Mouse (Mus musculus) lung, postnatal 0 days (tissue): Measurements from ENCODE around the gene Gm42715. TPM values are rescaled to one million over a fixed set of nuclear protein-coding genes. Genes with fewer than 3 reads are reported as not detected.
A peak's percentile ranks its signal among the peaks of the same experiment; 100 is the strongest.

Experiments used
- ATAC-seq: fragments of 200-750 bp; cut with Nextera tagmentation; 2 replicates; pipeline ENCODE4 v1.8.0; 2017; ENCODE audit warnings: moderate library complexity
- DNase-seq: peaks from one replicate; pipeline ENCODE4 v3.0.0-alpha.2; 2016; ENCODE audit warnings: low spot score
- H3K27ac ChIP-seq: fragments of 300-500 bp; sonication (generic); 2 replicates; pipeline ENCODE4 v1.5.1; 2014; ENCODE audit warnings: antibody characterized with exemption, mild to moderate bottlenecking, low read length, mixed read lengths
- H3K27me3 ChIP-seq: fragments of 300-500 bp; sonication (generic); replicated peaks from 2 replicates; pipeline ENCODE4 v1.6.1; 2014; ENCODE audit warnings: low read length, mixed read lengths; ENCODE audit not compliant: insufficient read depth
- H3K36me3 ChIP-seq: fragments of 300-500 bp; sonication (generic); 2 replicates; pipeline ENCODE4 v1.6.1; 2014; ENCODE audit warnings: low read length, mixed read lengths; ENCODE audit not compliant: insufficient read depth
- H3K4me1 ChIP-seq: fragments of 300-500 bp; sonication (generic); 2 replicates; pipeline ENCODE4 v1.6.1; 2014; ENCODE audit warnings: antibody characterized with exemption, low read depth, low read length, mixed read lengths; ENCODE audit not compliant: insufficient read depth
- H3K4me2 ChIP-seq: fragments of 300-500 bp; sonication (generic); replicated peaks from 2 replicates; pipeline ENCODE4 v1.6.1; 2014; ENCODE audit warnings: low read depth, mild to moderate bottlenecking, low read length, moderate library complexity, mixed read lengths
- H3K4me3 ChIP-seq: fragments of 300-500 bp; sonication (generic); 2 replicates; pipeline ENCODE4 v1.5.1; 2014; ENCODE audit warnings: low read depth, low read length
- H3K9ac ChIP-seq: fragments of 300-500 bp; sonication (generic); replicated peaks from 2 replicates; pipeline ENCODE4 v1.6.1; 2014; ENCODE audit warnings: low read depth, mild to moderate bottlenecking
- H3K9me3 ChIP-seq: fragments of 300-500 bp; sonication (generic); 2 replicates; pipeline ENCODE4 v1.6.1; 2016; ENCODE audit warnings: low read length, mixed read lengths
- CTCF ChIP-seq: IDR thresholded peaks from 2 replicates; pipeline ENCODE4 v1.5.1; 2016; ENCODE audit warnings: antibody characterized with exemption, mild to moderate bottlenecking
- EP300 ChIP-seq: IDR thresholded peaks from 2 replicates; pipeline ENCODE4 v1.6.1; 2016; ENCODE audit warnings: antibody characterized with exemption, mild to moderate bottlenecking, control low read depth
- WGBS: fragments of 180-500 bp; shearing (Covaris S2); extraction: QIAGEN DNeasy Blood & Tissue Kit; methylation state at CpG from one replicate; pipeline ENCODE4 v1.1.7; 2014; 5-methylcytosine and 5-hydroxymethylcytosine counted together
- microRNA-seq: library from miRNA; unstranded; fragments of <30 nt; microRNA quantifications from one replicate; pipeline ENCODE4, GENCODE M21; 2016
- polyA plus RNA-seq: library from polyadenylated mRNA; unstranded; fragments of >200 nt; fragmentation: Nextera tagmentation; extraction: Ambion mirVana; gene quantifications from 2 replicates; pipeline ENCODE4 v1.2.1, GENCODE M21; 2015

The Gm42715 gene
- polyA plus RNA-seq, 1 experiment from 2014 or later, result 9.3 TPM

DNA sequence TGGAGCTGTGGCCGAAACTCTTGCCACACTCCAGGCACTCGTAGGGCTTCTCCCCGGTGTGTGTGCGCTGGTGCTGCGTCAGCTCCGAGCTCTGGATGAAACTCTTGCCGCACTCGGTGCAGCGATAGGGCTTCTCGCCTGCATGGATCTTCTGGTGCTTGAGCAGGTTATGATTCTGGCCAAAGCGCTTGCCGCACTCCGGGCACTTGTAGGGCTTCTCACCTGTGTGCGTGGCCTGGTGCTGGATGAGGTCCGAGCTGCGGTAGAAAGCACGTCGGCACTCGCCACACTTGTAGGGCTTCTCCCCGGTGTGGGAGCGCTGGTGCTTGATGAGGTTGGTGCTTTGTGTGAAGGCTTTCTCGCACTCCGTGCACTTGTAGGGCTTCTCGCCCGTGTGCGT lies 92.2 kb downstream of the Gm42715 start:
- Histone ChIP-seq H3K9me3 (no peaks in the 10 kb centered on the region), H3K4me3 (no peak overlapping the region), H3K4me1 (peaks cover 3% of the 10 kb centered on the region; the same call in 1 of the 2 replicates), H3K9ac (no peak overlapping the region), H3K4me2 (no peak overlapping the region), H3K36me3 (peaks cover 31% of the 10 kb centered on the region; the same call in 1 of the 2 replicates), H3K27me3 (no peaks in the 10 kb centered on the region), H3K27ac (no peak overlapping the region)
- TF ChIP-seq EP300 (no peak), CTCF (no peak)
- DNase-seq (no peak), ATAC-seq (no peak)
- 95% methylated on average over 23 of the region's 26 CpGs for WGBS

DNA sequence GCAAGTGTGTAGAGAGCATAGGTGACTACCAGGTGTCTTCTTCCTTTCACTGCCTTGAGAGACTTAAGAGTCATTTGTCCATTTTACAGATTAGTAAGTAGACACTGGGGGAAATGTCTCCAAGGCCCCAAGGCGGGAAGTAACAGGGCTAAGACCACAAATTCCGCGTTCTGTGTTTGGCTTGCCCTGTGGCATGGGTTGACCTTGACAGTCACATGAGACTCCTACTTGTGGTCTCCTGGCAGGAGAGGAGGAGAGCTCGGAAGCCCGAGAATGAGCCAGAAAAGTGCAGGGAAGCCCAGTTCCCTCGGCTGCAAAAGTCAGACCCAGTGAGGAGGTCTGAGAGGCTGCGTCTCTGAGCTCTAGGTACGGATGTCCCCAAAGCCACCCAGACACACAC lies 94.1 kb downstream of the Gm42715 start:
- no peak for ATAC-seq
- Histone ChIP-seq H3K27ac (no peak overlapping the region), H3K36me3 (peaks cover 29% of the 10 kb centered on the region; the same call in 1 of the 2 replicates), H3K4me2 (no peak overlapping the region), H3K9ac (peak overlapping the region; percentile 95; the same call in 1 of the 2 replicates), H3K27me3 (no peaks in the 10 kb centered on the region), H3K4me3 (no peak overlapping the region), H3K4me1 (peaks cover 3% of the 10 kb centered on the region; the same call in 1 of the 2 replicates), H3K9me3 (no peaks in the 10 kb centered on the region)
- 84% methylated on average over 8 of the region's 8 CpGs for WGBS
- TF ChIP-seq CTCF (no peak), EP300 (no peak)
- no peak for DNase-seq

DNA sequence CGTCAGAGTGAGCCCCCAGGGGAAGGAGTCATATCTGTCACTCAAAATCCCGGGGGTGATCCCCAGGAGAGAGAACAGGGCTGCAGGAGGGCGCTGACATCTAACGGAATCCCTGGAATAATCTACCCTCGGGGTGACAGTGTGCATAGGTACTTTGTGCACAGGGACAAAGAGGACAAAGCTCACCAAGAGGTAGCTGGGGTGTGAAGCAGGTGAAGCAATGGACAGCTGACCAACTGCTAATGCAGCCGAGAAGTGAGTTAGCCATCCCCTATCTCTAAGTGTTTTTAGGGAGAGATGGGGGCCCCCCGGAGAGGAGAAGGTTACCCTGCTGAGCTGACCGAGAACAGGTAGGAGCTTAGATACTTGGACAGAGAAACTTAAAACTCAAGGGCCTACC lies 94.7 kb downstream of the Gm42715 start:
- peak overlapping the region; percentile 95 for H3K9ac ChIP-seq
- no peaks in the 10 kb centered on the region for H3K9me3 ChIP-seq
- TF ChIP-seq CTCF (no peak), EP300 (no peak)
- H3K27ac ChIP-seq, result peak overlapping the region; percentile 89
- WGBS, result 18% methylated on average over 8 of the region's 8 CpGs
- H3K4me1 ChIP-seq, result peaks cover 3% of the 10 kb centered on the region; the same call in 1 of the 2 replicates
- H3K4me3 ChIP-seq, result peak overlapping the region; percentile 96
- H3K4me2 ChIP-seq, result peak overlapping the region; percentile 86
- H3K36me3 ChIP-seq, result peaks cover 28% of the 10 kb centered on the region; the same call in 1 of the 2 replicates
- ATAC-seq (no peak), DNase-seq (no peak)
- no peaks in the 10 kb centered on the region for H3K27me3 ChIP-seq

DNA sequence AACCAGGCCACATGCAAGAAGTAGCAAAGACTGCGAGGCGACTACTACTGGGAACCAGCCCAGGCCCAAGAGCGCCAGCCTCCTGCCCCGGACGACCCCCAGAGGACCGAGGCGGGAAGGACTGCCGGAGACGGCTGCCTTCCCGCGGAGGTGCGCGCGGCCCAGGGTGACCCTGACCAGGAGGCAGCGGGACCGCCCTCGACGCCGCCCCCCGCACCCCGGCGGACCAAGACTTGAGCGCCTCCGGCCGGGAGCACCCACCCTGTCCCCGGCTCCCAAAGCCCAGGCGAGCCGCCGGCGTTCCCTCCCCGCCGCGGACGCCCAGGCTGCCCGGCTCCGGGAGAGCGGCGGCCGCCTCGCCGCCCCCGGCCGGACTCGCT lies 95.1 kb downstream of the Gm42715 start:
- peak overlapping the region; percentile 95 for H3K9ac ChIP-seq
- 0% methylated on average over 29 of the region's 44 CpGs for WGBS
- DNase-seq (peak; percentile 54), ATAC-seq (peak; percentile 69)
- H3K36me3 ChIP-seq, result peaks cover 28% of the 10 kb centered on the region; the same call in 1 of the 2 replicates
- peak overlapping the region; percentile 96 for H3K4me3 ChIP-seq
- H3K27me3 ChIP-seq, result no peaks in the 10 kb centered on the region
- H3K9me3 ChIP-seq, result no peaks in the 10 kb centered on the region
- H3K4me1 ChIP-seq, result peaks cover 3% of the 10 kb centered on the region; the same call in 1 of the 2 replicates
- no peak for TF ChIP-seq EP300
- H3K27ac ChIP-seq, result peak overlapping the region; percentile 89
- peak overlapping the region; percentile 86 for H3K4me2 ChIP-seq

DNA sequence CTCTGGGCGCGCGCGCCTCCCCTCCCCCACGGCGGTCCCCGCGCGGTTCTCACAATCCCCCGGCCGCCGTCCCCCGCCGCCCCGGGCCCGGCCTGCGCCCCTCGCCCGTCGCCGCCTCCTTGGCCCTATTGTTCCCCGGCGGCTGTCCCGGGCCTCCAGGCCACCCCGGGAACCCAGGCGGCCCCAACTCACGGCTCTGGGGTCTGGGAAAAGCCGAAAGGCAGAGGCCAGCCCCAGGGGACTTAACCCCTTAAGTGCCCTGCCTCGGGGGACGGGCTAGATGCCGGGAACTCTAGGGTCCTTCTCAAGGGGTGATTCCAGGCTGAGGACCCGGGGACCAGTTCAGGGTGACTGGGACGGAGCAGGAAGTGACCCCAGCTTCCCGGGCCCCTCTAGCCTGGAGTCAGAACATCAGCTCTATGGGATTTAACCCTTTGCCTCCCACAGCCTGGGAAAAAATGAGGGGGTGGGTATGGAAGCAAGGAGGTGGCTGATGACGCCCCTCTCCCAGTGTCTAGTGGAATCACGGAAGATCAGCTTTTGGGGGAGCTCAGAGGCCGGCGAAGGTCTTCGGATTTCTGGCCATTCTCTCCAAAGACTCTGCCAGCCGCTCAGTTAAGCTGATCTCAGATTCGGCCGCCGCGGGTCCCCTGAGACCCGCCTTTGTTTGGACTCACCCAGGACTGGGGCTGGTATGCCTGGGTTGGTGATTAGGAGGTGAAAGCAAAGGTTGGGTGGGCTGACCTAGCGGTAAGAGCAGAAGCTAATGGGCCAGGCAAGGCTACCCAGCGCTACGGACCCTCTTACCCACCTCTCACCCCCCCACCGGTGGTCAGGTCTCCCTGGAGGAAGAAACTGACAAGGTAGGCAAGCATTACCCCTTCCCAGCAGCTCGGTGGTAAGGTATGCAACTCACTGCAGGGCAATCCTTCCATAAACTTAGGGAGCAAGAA lies 95.8 kb downstream of the Gm42715 start, which contains the start of gene Zfp629:
Zfp629 (minus strand) TSS at position 907 of the 953 bp plus-strand sequence.
- 0% methylated on average over 37 of the region's 50 CpGs for WGBS
- Histone ChIP-seq H3K4me1 (peaks cover 3% of the 10 kb centered on the region; the same call in 1 of the 2 replicates), H3K9ac (peak within 1 kb of the TSS; percentile 95), H3K27me3 (no peaks in the 10 kb centered on the region), H3K4me3 (peak within 1 kb of the TSS; percentile 96), H3K27ac (peak within 1 kb of the TSS; percentile 89), H3K9me3 (no peaks in the 10 kb centered on the region), H3K36me3 (peaks cover 24% of the 10 kb centered on the region; the same call in 1 of the 2 replicates), H3K4me2 (peak within 1 kb of the TSS; percentile 86)
- DNase-seq (peak; percentile 89), ATAC-seq (peak; percentile 93)
- TF ChIP-seq CTCF, result no peak
- 0 out of 2 replicates have a peak, but pooled peaks have one; percentile 18 for TF ChIP-seq EP300

GRCm38 (mm10) chr7:127616336-127616735 lies 97.0 kb downstream of the Gm42715 start:
- ATAC-seq (no peak), DNase-seq (no peak)
- H3K9me3 ChIP-seq, result no peaks in the 10 kb centered on the region
- no peaks in the 10 kb centered on the region for H3K27me3 ChIP-seq
- peaks cover 3% of the 10 kb centered on the region; the same call in 1 of the 2 replicates for H3K4me1 ChIP-seq
- no peak overlapping the region for H3K4me3 ChIP-seq
- H3K27ac ChIP-seq, result no peak overlapping the region
- H3K36me3 ChIP-seq, result peaks cover 12% of the 10 kb centered on the region; the same call in 1 of the 2 replicates
- 29% methylated on average over 1 of the region's 1 CpGs for WGBS
- H3K4me2 ChIP-seq, result no peak overlapping the region
- no peak overlapping the region for H3K9ac ChIP-seq
- TF ChIP-seq CTCF (no peak), EP300 (no peak)

Small RNA genes within 50 kb of the gene (microRNA-seq; reads per million reads assigned to microRNA genes)
- gene Gm47278 (not detected), gene Mir7060 (not detected)

Other genes starting within 250 kb of the Gm42715 start
- gene Sephs2, start 245.5 kb upstream of the Gm42715 start, polyA plus RNA-seq, result 59.4 and 66.9 TPM in 2 replicates
- gene Itgal, start 223.3 kb upstream of the Gm42715 start, polyA plus RNA-seq, result 3.7 and 3.8 TPM in 2 replicates
- gene Zfp768, start 174.0 kb upstream of the Gm42715 start, polyA plus RNA-seq, result 12.5 and 12.8 TPM in 2 replicates
- gene Zfp747, start 143.5 kb upstream of the Gm42715 start, polyA plus RNA-seq, result 7.3 and 7.9 TPM in 2 replicates
- 4.7 and 5.4 TPM in 2 replicates for gene 9130019O22Rik, start 132.4 kb upstream of the Gm42715 start, polyA plus RNA-seq
- gene E430018J23Rik, start 126.0 kb upstream of the Gm42715 start, polyA plus RNA-seq, result 3.7 and 4.6 TPM in 2 replicates
- 6.0 and 6.7 TPM in 2 replicates for gene Zfp764, start 112.8 kb upstream of the Gm42715 start, polyA plus RNA-seq
- 27.4 and 28.9 TPM in 2 replicates for gene Zfp688, start 97.5 kb upstream of the Gm42715 start, polyA plus RNA-seq
- gene Zfp689, start 70.4 kb upstream of the Gm42715 start, polyA plus RNA-seq, result 2.6 and 3.5 TPM in 2 replicates
- gene Prr14, start 60.0 kb upstream of the Gm42715 start, polyA plus RNA-seq, result 37.6 and 37.7 TPM in 2 replicates
- 9.9 and 11.1 TPM in 2 replicates for gene Fbrs, start 40.4 kb upstream of the Gm42715 start, polyA plus RNA-seq
- 19.2 and 19.3 TPM in 2 replicates for gene Srcap, start 7.6 kb upstream of the Gm42715 start, polyA plus RNA-seq
- 5.4 and 6.1 TPM in 2 replicates for gene Tmem265, start 41.8 kb downstream of the Gm42715 start, polyA plus RNA-seq
- 31.7 and 34.4 TPM in 2 replicates for gene Phkg2, start 53.8 kb downstream of the Gm42715 start, polyA plus RNA-seq
- gene Ccdc189, start 69.0 kb downstream of the Gm42715 start, polyA plus RNA-seq, result 28.8 and 29.5 TPM in 2 replicates
- gene Rnf40, start 69.2 kb downstream of the Gm42715 start, polyA plus RNA-seq, result 25.9 and 27.1 TPM in 2 replicates
- gene Zfp629, start 96.2 kb downstream of the Gm42715 start, polyA plus RNA-seq, result 5.2 and 6.0 TPM in 2 replicates
- 34.1 TPM in 2 replicates for gene Bcl7c, start 189.3 kb downstream of the Gm42715 start, polyA plus RNA-seq
- gene Ctf1, start 193.2 kb downstream of the Gm42715 start, polyA plus RNA-seq, result 9.9 and 10.4 TPM in 2 replicates
- gene Ctf2, start 212.6 kb downstream of the Gm42715 start, polyA plus RNA-seq, result 0.07 and 0.08 TPM in 2 replicates
- 1.6 TPM in 2 replicates for gene Fbxl19, start 225.0 kb downstream of the Gm42715 start, polyA plus RNA-seq